Mouse (Mus musculus) liver, embryonic 12.5 days (tissue): Measurements from ENCODE around the gene Rimkla. TPM values are rescaled to one million over a fixed set of nuclear protein-coding genes. Genes with fewer than 3 reads are reported as not detected.

Experiments
- polyA plus RNA-seq: library from polyadenylated mRNA; unstranded; fragments of >200 nt; fragmentation: Nextera tagmentation; extraction: Ambion mirVana; gene quantifications from 2 replicates; pipeline ENCODE4 v1.2.1, GENCODE M21; 2016

Gene Rimkla
- polyA plus RNA-seq, 1 experiment from 2014 or later: 0.08 TPM

Other genes with a start within 250 kb of the Rimkla start
- not detected in 2 replicates for gene Cldn19, start 237.2 kb downstream of the Rimkla start, polyA plus RNA-seq
- 699 and 700 TPM in 2 replicates for gene Ybx1, start 198.0 kb downstream of the Rimkla start, polyA plus RNA-seq
- 88.1 and 93.4 TPM in 2 replicates for gene Ppih, start 172.1 kb downstream of the Rimkla start, polyA plus RNA-seq
- 1.4 and 1.9 TPM in 2 replicates for gene Ccdc30, start 77.1 kb downstream of the Rimkla start, polyA plus RNA-seq
- gene Ppcs, start 70.2 kb downstream of the Rimkla start, polyA plus RNA-seq: 20.2 and 20.9 TPM in 2 replicates
- gene Zmynd12, start 69.8 kb downstream of the Rimkla start, polyA plus RNA-seq: 0.16 and 0.23 TPM in 2 replicates
- 10.0 and 10.8 TPM in 2 replicates for gene Foxj3, start 44.4 kb upstream of the Rimkla start, polyA plus RNA-seq
- gene Frg2f1, start 46.9 kb upstream of the Rimkla start, polyA plus RNA-seq: 1.1 and 1.2 TPM in 2 replicates
- gene Guca2a, start 145.1 kb upstream of the Rimkla start, polyA plus RNA-seq: not detected in 2 replicates
- 0.29 TPM in 1 of 2 replicates, not detected in the other for gene Guca2b, start 166.3 kb upstream of the Rimkla start, polyA plus RNA-seq
- 2.2 and 2.9 TPM in 2 replicates for gene Hivep3, start 241.2 kb upstream of the Rimkla start, polyA plus RNA-seq